Mouse (Mus musculus): ENCODE data around the gene Lactbl1. TPM values are rescaled to one million over a fixed set of nuclear protein-coding genes. Genes with fewer than 3 reads are reported as not detected.

Lactbl1 gene
- polyA plus RNA-seq, 1 experiment: 1.1 TPM

- DNase-seq: no peak
- 52% methylated on average over 11 of the region's 11 CpGs for WGBS
- peaks cover 13% of the 10 kb centered on the region for H3K4me1 ChIP-seq (replicated peaks; ENCODE audit: control insufficient read depth, insufficient read depth, low read length)
- no peaks in the 10 kb centered on the region for H3K36me3 ChIP-seq (ENCODE audit: control insufficient read depth, insufficient read depth, low read length)
- no peak overlapping the region for H3K4me3 ChIP-seq (ENCODE audit: control insufficient read depth, insufficient read depth, low read length)
- TF ChIP-seq CTCF (IDR thresholded peaks at IDR 0.05; ENCODE audit: borderline replicate concordance, control insufficient read depth, extremely low read depth, insufficient read depth, low read length, poor library complexity) (no peak), POLR2A (IDR thresholded peaks at IDR 0.05; ENCODE audit: control insufficient read depth, extremely low read depth, insufficient read depth, low read length, poor library complexity) (no peak)
- no peak overlapping the region for H3K27ac ChIP-seq (ENCODE audit: control insufficient read depth, insufficient read depth, low read length)
- no peaks in the 10 kb centered on the region for H3K27me3 ChIP-seq (ENCODE audit: control insufficient read depth, insufficient read depth, low read length)
These were observed 30.1 kb downstream of the Lactbl1 start for GRCm38 (mm10) chr4:136652528-136652910.

- Histone ChIP-seq H3K27ac (ENCODE audit: control insufficient read depth, insufficient read depth, low read length) (no peak overlapping the region), H3K27me3 (ENCODE audit: control insufficient read depth, insufficient read depth, low read length) (no peaks in the 10 kb centered on the region), H3K4me3 (ENCODE audit: control insufficient read depth, insufficient read depth, low read length) (no peak overlapping the region), H3K36me3 (ENCODE audit: control insufficient read depth, insufficient read depth, low read length) (no peaks in the 10 kb centered on the region), H3K4me1 (replicated peaks; ENCODE audit: control insufficient read depth, insufficient read depth, low read length) (peaks cover 13% of the 10 kb centered on the region)
- DNase-seq: no peak
- 33% methylated on average over 6 of the region's 6 CpGs for WGBS
- TF ChIP-seq POLR2A (IDR thresholded peaks at IDR 0.05; ENCODE audit: control insufficient read depth, extremely low read depth, insufficient read depth, low read length, poor library complexity) (no peak), CTCF (IDR thresholded peaks at IDR 0.05; ENCODE audit: borderline replicate concordance, control insufficient read depth, extremely low read depth, insufficient read depth, low read length, poor library complexity) (no peak)
These were observed 30.6 kb downstream of the Lactbl1 start for GRCm38 (mm10) chr4:136653019-136653418.

- H3K27me3 ChIP-seq (ENCODE audit: control insufficient read depth, insufficient read depth, low read length): no peaks in the 10 kb centered on the region
- peaks cover 13% of the 10 kb centered on the region for H3K4me1 ChIP-seq (replicated peaks; ENCODE audit: control insufficient read depth, insufficient read depth, low read length)
- H3K4me3 ChIP-seq (ENCODE audit: control insufficient read depth, insufficient read depth, low read length): no peak overlapping the region
- no peak for DNase-seq
- TF ChIP-seq CTCF (IDR thresholded peaks at IDR 0.05; ENCODE audit: borderline replicate concordance, control insufficient read depth, extremely low read depth, insufficient read depth, low read length, poor library complexity) (no peak), POLR2A (IDR thresholded peaks at IDR 0.05; ENCODE audit: control insufficient read depth, extremely low read depth, insufficient read depth, low read length, poor library complexity) (no peak)
- 22% methylated on average over 10 of the region's 10 CpGs for WGBS
- H3K27ac ChIP-seq (ENCODE audit: control insufficient read depth, insufficient read depth, low read length): no peak overlapping the region
- H3K36me3 ChIP-seq (ENCODE audit: control insufficient read depth, insufficient read depth, low read length): no peaks in the 10 kb centered on the region
These were observed 31.3 kb downstream of the Lactbl1 start for GRCm38 (mm10) chr4:136653692-136654234.

- Histone ChIP-seq H3K4me3 (ENCODE audit: control insufficient read depth, insufficient read depth, low read length) (no peak overlapping the region), H3K36me3 (ENCODE audit: control insufficient read depth, insufficient read depth, low read length) (no peaks in the 10 kb centered on the region), H3K27me3 (ENCODE audit: control insufficient read depth, insufficient read depth, low read length) (no peaks in the 10 kb centered on the region), H3K27ac (ENCODE audit: control insufficient read depth, insufficient read depth, low read length) (no peak overlapping the region), H3K4me1 (replicated peaks; ENCODE audit: control insufficient read depth, insufficient read depth, low read length) (peaks cover 12% of the 10 kb centered on the region)
- DNase-seq: no peak
- TF ChIP-seq POLR2A (IDR thresholded peaks at IDR 0.05; ENCODE audit: control insufficient read depth, extremely low read depth, insufficient read depth, low read length, poor library complexity): no peak
- WGBS: 50% methylated on average over 3 of the region's 3 CpGs
These were observed 35.5 kb downstream of the Lactbl1 start for GRCm38 (mm10) chr4:136657914-136658313.

- 96% methylated on average over 9 of the region's 9 CpGs for WGBS
- Histone ChIP-seq H3K27me3 (ENCODE audit: control insufficient read depth, insufficient read depth, low read length) (no peaks in the 10 kb centered on the region), H3K4me3 (ENCODE audit: control insufficient read depth, insufficient read depth, low read length) (no peak overlapping the region), H3K4me1 (replicated peaks; ENCODE audit: control insufficient read depth, insufficient read depth, low read length) (no peaks in the 10 kb centered on the region), H3K36me3 (ENCODE audit: control insufficient read depth, insufficient read depth, low read length) (no peaks in the 10 kb centered on the region), H3K27ac (ENCODE audit: control insufficient read depth, insufficient read depth, low read length) (no peak overlapping the region)
- no peak for DNase-seq
- TF ChIP-seq POLR2A (IDR thresholded peaks at IDR 0.05; ENCODE audit: control insufficient read depth, extremely low read depth, insufficient read depth, low read length, poor library complexity) (no peak), CTCF (IDR thresholded peaks at IDR 0.05; ENCODE audit: borderline replicate concordance, control insufficient read depth, extremely low read depth, insufficient read depth, low read length, poor library complexity) (no peak)
These were observed 42.6 kb downstream of the Lactbl1 start for GRCm38 (mm10) chr4:136665068-136665467.

GRCm38 (mm10) chr4:136666002-136666401 is 43.6 kb downstream of the Lactbl1 start:
- no peak for DNase-seq
- Histone ChIP-seq H3K27me3 (ENCODE audit: control insufficient read depth, insufficient read depth, low read length) (no peaks in the 10 kb centered on the region), H3K4me3 (ENCODE audit: control insufficient read depth, insufficient read depth, low read length) (no peak overlapping the region), H3K27ac (ENCODE audit: control insufficient read depth, insufficient read depth, low read length) (no peak overlapping the region), H3K36me3 (ENCODE audit: control insufficient read depth, insufficient read depth, low read length) (no peaks in the 10 kb centered on the region), H3K4me1 (replicated peaks; ENCODE audit: control insufficient read depth, insufficient read depth, low read length) (no peaks in the 10 kb centered on the region)
- TF ChIP-seq CTCF (IDR thresholded peaks at IDR 0.05; ENCODE audit: borderline replicate concordance, control insufficient read depth, extremely low read depth, insufficient read depth, low read length, poor library complexity): peak; percentile 80; the same call in 1 of the 2 replicates
- no peak for TF ChIP-seq POLR2A (IDR thresholded peaks at IDR 0.05; ENCODE audit: control insufficient read depth, extremely low read depth, insufficient read depth, low read length, poor library complexity)
- 83% methylated on average over 4 of the region's 4 CpGs for WGBS

- H3K36me3 ChIP-seq (ENCODE audit: control insufficient read depth, insufficient read depth, low read length): no peaks in the 10 kb centered on the region
These were observed 45.3 kb downstream of the Lactbl1 start for GRCm38 (mm10) chr4:136667757-136668156.

More at GRCm38 (mm10) chr4:136667757-136668156, 45.3 kb downstream of the Lactbl1 start:
- Histone ChIP-seq H3K27me3 (ENCODE audit: control insufficient read depth, insufficient read depth, low read length) (no peaks in the 10 kb centered on the region), H3K4me1 (replicated peaks; ENCODE audit: control insufficient read depth, insufficient read depth, low read length) (no peaks in the 10 kb centered on the region), H3K27ac (ENCODE audit: control insufficient read depth, insufficient read depth, low read length) (no peak overlapping the region), H3K4me3 (ENCODE audit: control insufficient read depth, insufficient read depth, low read length) (no peak overlapping the region)
- TF ChIP-seq CTCF (IDR thresholded peaks at IDR 0.05; ENCODE audit: borderline replicate concordance, control insufficient read depth, extremely low read depth, insufficient read depth, low read length, poor library complexity) (no peak), POLR2A (IDR thresholded peaks at IDR 0.05; ENCODE audit: control insufficient read depth, extremely low read depth, insufficient read depth, low read length, poor library complexity) (no peak)
- no peak for DNase-seq
- WGBS: 89% methylated on average over 10 of the region's 10 CpGs
